Mouse (Mus musculus) limb, embryonic 14.5 days (tissue): ENCODE results near the gene Olfr159. TPM values are rescaled to one million over a fixed set of nuclear protein-coding genes. Genes with fewer than 3 reads are reported as not detected.

Experiments used
- ATAC-seq: fragments of 200-750 bp; cut with Nextera tagmentation; 2 replicates; pipeline ENCODE4 v1.8.0; 2017; ENCODE audit warnings: low read depth, moderate number of reproducible peaks, moderate TSS enrichment; ENCODE audit not compliant: low FRiP score
- DNase-seq: peaks from one replicate; pipeline ENCODE4 v3.0.0-alpha.2; 2015; ENCODE audit warnings: low spot score
- H3K27ac ChIP-seq: fragments of 300-500 bp; sonication (generic); replicated peaks from 2 replicates; pipeline ENCODE4 v1.5.1; 2014; ENCODE audit warnings: low read depth, mild to moderate bottlenecking, low read length, moderate library complexity, mixed read lengths
- H3K27me3 ChIP-seq: fragments of 300-500 bp; sonication (generic); 2 replicates; pipeline ENCODE4 v1.6.1; 2014; ENCODE audit warnings: low read length, mixed read lengths; ENCODE audit not compliant: control insufficient read depth, insufficient read depth
- H3K36me3 ChIP-seq: fragments of 300-500 bp; sonication (generic); 2 replicates; pipeline ENCODE4 v1.6.1; 2014; ENCODE audit warnings: mild to moderate bottlenecking, low read length, moderate library complexity, mixed read lengths; ENCODE audit not compliant: control insufficient read depth, insufficient read depth
- H3K4me1 ChIP-seq: fragments of 300-500 bp; sonication (generic); 2 replicates; pipeline ENCODE4 v1.6.1; 2014; ENCODE audit warnings: antibody characterized with exemption, low read length, mixed read lengths; ENCODE audit not compliant: control insufficient read depth, insufficient read depth
- H3K4me2 ChIP-seq: fragments of 300-500 bp; sonication (generic); replicated peaks from 2 replicates; pipeline ENCODE4 v1.6.1; 2014; ENCODE audit warnings: low read depth, mild to moderate bottlenecking, low read length, moderate library complexity; ENCODE audit not compliant: severe bottlenecking
- H3K4me3 ChIP-seq: fragments of 300-500 bp; sonication (generic); replicated peaks from 2 replicates; pipeline ENCODE4 v1.5.1; 2014; ENCODE audit warnings: low read length
- H3K9ac ChIP-seq: fragments of 300-500 bp; sonication (generic); 2 replicates; pipeline ENCODE4 v1.6.1; 2014; ENCODE audit warnings: mild to moderate bottlenecking, low read depth, low read length, moderate library complexity; ENCODE audit not compliant: severe bottlenecking
- H3K9me3 ChIP-seq: fragments of 300-500 bp; sonication (generic); 2 replicates; pipeline ENCODE4 v1.6.1; 2016; ENCODE audit warnings: low read length; ENCODE audit not compliant: control insufficient read depth
- POLR2A ChIP-seq: fragments of 200-500 bp; IDR thresholded peaks from 2 replicates; pipeline ENCODE4 v1.8.0; 2012; ENCODE audit warnings: inconsistent platforms, mild to moderate bottlenecking, moderate library complexity, borderline replicate concordance; ENCODE audit not compliant: insufficient read depth, insufficient read length; ENCODE audit errors: extremely low read depth
- WGBS: fragments of 180-500 bp; shearing (Covaris S2); extraction: QIAGEN DNeasy Blood & Tissue Kit; methylation state at CpG from one replicate; pipeline ENCODE4 v1.1.7; 2014; 5-methylcytosine and 5-hydroxymethylcytosine counted together
- polyA plus RNA-seq, 2 experiments: library from polyadenylated mRNA; depleted of rRNA in 1 of 2; stranded (reverse) in 1 of 2; unstranded in 1 of 2; fragments of >200 nt; fragmentation: Nextera tagmentation in 1 of 2; extraction: Ambion mirVana in 1 of 2; gene quantifications; 2 replicates each; pipeline versions ENCODE4 v1.2.1 to v1.2.3; 2012 to 2014

The Olfr159 gene
- polyA plus RNA-seq, 2 experiments = not detected

DNA sequence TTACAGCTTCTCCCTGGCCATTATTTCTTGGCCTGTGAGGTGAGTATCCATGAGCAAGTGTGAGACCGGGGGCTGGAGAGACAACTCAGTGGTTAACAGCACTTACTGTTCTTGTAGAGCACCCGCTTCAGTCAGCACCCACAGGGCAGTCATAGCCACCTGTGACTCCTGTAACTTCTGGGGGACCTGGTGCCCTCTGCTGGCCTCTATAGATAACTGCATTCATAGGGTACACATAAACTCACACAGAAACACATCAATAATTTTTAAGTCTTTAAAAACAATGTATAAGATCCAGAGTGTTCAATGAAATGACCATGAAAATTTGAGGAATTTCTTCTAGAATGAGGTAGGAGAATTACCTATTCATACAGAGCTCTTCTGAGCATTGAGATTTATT, 1.4 kb downstream of the Olfr159 start:
- no peak for TF ChIP-seq POLR2A
- Histone ChIP-seq H3K9me3 (no peaks in the 10 kb centered on the region), H3K4me3 (no peak overlapping the region), H3K9ac (no peak overlapping the region), H3K36me3 (no peaks in the 10 kb centered on the region), H3K27me3 (no peaks in the 10 kb centered on the region), H3K27ac (no peak overlapping the region), H3K4me1 (no peaks in the 10 kb centered on the region), H3K4me2 (no peak overlapping the region)
- WGBS = 94% methylated on average over 2 of the region's 2 CpGs
- DNase-seq (no peak), ATAC-seq (no peak)

DNA sequence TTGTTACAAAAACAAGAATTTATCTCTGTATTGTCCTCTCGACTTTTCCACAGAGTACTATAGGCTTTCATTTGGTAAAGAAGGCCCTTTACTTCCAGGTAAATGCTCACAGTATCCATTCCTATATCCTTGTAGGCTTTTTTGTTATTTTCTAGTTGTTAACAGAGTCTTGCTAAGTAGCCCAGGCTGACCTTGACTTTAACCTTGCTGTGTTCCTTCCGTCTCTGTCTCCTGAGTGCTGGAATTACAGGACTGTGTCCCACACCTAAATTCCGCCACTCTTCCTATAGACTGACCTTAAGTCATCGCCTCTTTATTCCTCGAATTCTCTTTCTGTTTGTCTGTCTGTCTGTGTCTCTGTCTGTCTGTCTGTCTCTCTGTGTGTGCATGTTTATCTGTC, 2.5 kb downstream of the Olfr159 start:
- no peak for DNase-seq
- WGBS = 81% methylated on average over 5 of the region's 5 CpGs
- no peak overlapping the region for H3K27ac ChIP-seq
- no peaks in the 10 kb centered on the region for H3K4me1 ChIP-seq
- H3K36me3 ChIP-seq = no peaks in the 10 kb centered on the region
- H3K9ac ChIP-seq = no peak overlapping the region
- no peak for ATAC-seq
- no peak overlapping the region for H3K4me2 ChIP-seq
- no peaks in the 10 kb centered on the region for H3K27me3 ChIP-seq
- H3K9me3 ChIP-seq = no peaks in the 10 kb centered on the region
- TF ChIP-seq POLR2A = no peak
- H3K4me3 ChIP-seq = no peak overlapping the region

GRCm38 (mm10) chr4:43763410-43763809, 7.4 kb downstream of the Olfr159 start:
- Histone ChIP-seq H3K9me3 (no peaks in the 10 kb centered on the region), H3K9ac (no peak overlapping the region), H3K27me3 (no peaks in the 10 kb centered on the region), H3K36me3 (no peaks in the 10 kb centered on the region), H3K27ac (no peak overlapping the region), H3K4me1 (peaks cover 8% of the 10 kb centered on the region; the same call in 1 of the 2 replicates), H3K4me2 (no peak overlapping the region), H3K4me3 (no peak overlapping the region)
- TF ChIP-seq POLR2A = no peak
- ATAC-seq = peak; percentile 55; the same call in 1 of the 2 replicates
- 20% methylated on average over 7 of the region's 7 CpGs for WGBS
- DNase-seq = peak; percentile 83

DNA sequence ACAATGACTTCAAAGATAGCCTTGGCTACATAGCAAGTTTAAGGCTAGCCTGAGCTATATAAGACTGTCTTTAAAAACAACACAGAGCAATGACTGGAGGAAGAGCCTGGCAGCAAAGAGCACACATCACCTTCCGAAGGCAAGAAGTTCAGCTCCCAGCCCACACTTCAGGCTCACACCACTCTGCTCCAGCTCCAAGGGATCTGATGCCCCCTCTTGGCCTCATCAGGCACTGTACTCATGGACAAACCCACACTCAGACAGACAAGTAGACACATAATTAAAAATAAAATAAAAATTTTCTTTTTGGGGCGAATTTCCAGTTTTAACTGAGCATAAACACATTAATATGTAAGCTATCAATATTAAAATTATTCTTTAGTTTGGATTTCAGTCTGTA, 9.5 kb downstream of the Olfr159 start:
- 83% methylated on average over 2 of the region's 2 CpGs for WGBS
- ATAC-seq (no peak), DNase-seq (no peak)
- Histone ChIP-seq H3K27me3 (no peaks in the 10 kb centered on the region), H3K4me3 (no peak overlapping the region), H3K9me3 (no peaks in the 10 kb centered on the region), H3K4me2 (no peak overlapping the region), H3K4me1 (peaks cover 10% of the 10 kb centered on the region; the same call in 1 of the 2 replicates), H3K36me3 (no peaks in the 10 kb centered on the region), H3K27ac (no peak overlapping the region), H3K9ac (no peak overlapping the region)
- no peak for TF ChIP-seq POLR2A

- no peak for TF ChIP-seq POLR2A
- no peaks in the 10 kb centered on the region for H3K36me3 ChIP-seq
- H3K4me1 ChIP-seq = peaks cover 10% of the 10 kb centered on the region; the same call in 1 of the 2 replicates
- peak; percentile 26 for DNase-seq
- H3K4me3 ChIP-seq = no peak overlapping the region
- WGBS = 68% methylated on average over 10 of the region's 10 CpGs
- H3K9ac ChIP-seq = no peak overlapping the region
- no peak overlapping the region for H3K4me2 ChIP-seq
- no peaks in the 10 kb centered on the region for H3K9me3 ChIP-seq
- no peak for ATAC-seq
- peak overlapping the region; percentile 45 for H3K27ac ChIP-seq
- no peaks in the 10 kb centered on the region for H3K27me3 ChIP-seq
Measured at GRCm38 (mm10) chr4:43760460-43760859, 10.3 kb downstream of the Olfr159 start.
